Mouse (Mus musculus) midbrain, embryonic 11.5 days (tissue): Measurements from ENCODE around the gene Ankrd36. TPM values are rescaled to one million over a fixed set of nuclear protein-coding genes. Genes with fewer than 3 reads are reported as not detected.
"Not testable (repeated sequence)": the region's sequence is repeated elsewhere in the genome, so short reads cannot be mapped to it uniquely, and the experiment has no call there.

ENCODE experiments used
- ATAC-seq: fragments of 200-750 bp; cut with Nextera tagmentation; 2 replicates; pipeline ENCODE4 v1.8.0; 2017; ENCODE audit warnings: moderate TSS enrichment, moderate library complexity; ENCODE audit not compliant: low FRiP score
- DNase-seq: peaks from one replicate; pipeline ENCODE4 v3.0.0; 2015; ENCODE audit warnings: low spot score; ENCODE audit errors: missing footprints
- H3K27ac ChIP-seq: fragments of 300-500 bp; sonication (generic); 2 replicates; pipeline ENCODE4 v1.5.1; 2014; ENCODE audit warnings: low read depth, low read length
- H3K27me3 ChIP-seq: fragments of 300-500 bp; sonication (generic); 2 replicates; pipeline ENCODE4 v1.6.1; 2014; ENCODE audit warnings: mild to moderate bottlenecking, low read length, moderate library complexity, mixed read lengths; ENCODE audit not compliant: control insufficient read depth, insufficient read depth
- H3K36me3 ChIP-seq: fragments of 300-500 bp; sonication (generic); 2 replicates; pipeline ENCODE4 v1.6.1; 2014; ENCODE audit warnings: mild to moderate bottlenecking, low read length, moderate library complexity, mixed read lengths; ENCODE audit not compliant: control insufficient read depth, insufficient read depth
- H3K4me1 ChIP-seq: fragments of 300-500 bp; sonication (generic); 2 replicates; pipeline ENCODE4 v1.6.1; 2014; ENCODE audit warnings: low read length; ENCODE audit not compliant: control insufficient read depth, insufficient read depth
- H3K4me2 ChIP-seq: fragments of 300-500 bp; sonication (generic); 2 replicates; pipeline ENCODE4 v1.6.1; 2014; ENCODE audit warnings: mild to moderate bottlenecking, moderate library complexity
- H3K4me3 ChIP-seq: fragments of 300-500 bp; sonication (generic); 2 replicates; pipeline ENCODE4 v1.5.1; 2014; ENCODE audit warnings: low read depth, low read length
- H3K9ac ChIP-seq: fragments of 300-500 bp; sonication (generic); 2 replicates; pipeline ENCODE4 v1.6.1; 2014; ENCODE audit warnings: low read length
- H3K9me3 ChIP-seq: fragments of 300-500 bp; sonication (generic); 2 replicates; pipeline ENCODE4 v1.6.1; 2016; ENCODE audit warnings: low read length; ENCODE audit not compliant: control insufficient read depth
- WGBS: fragments of 180-500 bp; shearing (Covaris S2); extraction: QIAGEN DNeasy Blood & Tissue Kit; methylation state at CpG from one replicate; pipeline ENCODE4 v1.1.7; 2014; 5-methylcytosine and 5-hydroxymethylcytosine counted together
- polyA plus RNA-seq: library from polyadenylated mRNA; unstranded; fragments of >200 nt; fragmentation: Nextera tagmentation; extraction: Ambion mirVana; gene quantifications from 2 replicates; pipeline ENCODE4 v1.2.1, GENCODE M21; 2014

The Ankrd36 gene
- polyA plus RNA-seq, 1 experiment from 2014 or later: not detected

DNA sequence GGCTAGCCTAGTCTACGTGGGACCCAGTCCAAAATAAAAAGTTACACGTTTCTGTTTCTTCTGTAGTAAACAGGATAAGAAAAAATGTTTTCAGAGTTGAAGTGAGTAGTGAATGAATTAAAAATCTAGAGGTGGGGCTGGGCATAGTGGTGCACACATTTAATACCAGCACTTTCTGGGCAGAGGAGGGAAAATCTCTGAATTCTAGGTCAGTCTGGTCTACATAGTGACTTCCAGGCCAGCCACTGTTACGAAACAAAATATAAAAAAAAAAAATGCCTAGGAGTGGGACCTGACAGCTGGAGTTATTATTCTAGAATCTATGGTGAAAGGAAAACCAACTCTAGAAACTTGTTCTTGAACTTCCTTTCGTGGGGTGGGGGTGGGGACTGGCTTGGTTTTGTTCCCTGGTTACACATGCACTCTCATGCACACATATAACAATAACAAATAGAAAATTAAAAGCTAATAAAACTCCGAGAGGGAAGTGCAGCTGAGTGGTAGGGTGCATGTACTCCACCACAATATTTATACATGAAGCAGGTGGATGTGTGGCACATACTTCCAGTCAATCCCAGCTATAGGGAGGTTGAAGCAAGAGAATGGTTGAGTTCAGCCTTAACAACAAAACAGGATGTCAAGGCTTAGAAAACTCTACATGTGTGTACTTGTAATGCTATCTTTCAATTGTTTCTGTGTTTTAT lies 26.9 kb upstream of the Ankrd36 start:
- no peak for DNase-seq
- peak overlapping the region; percentile 88; the same call in 1 of the 2 replicates for H3K4me2 ChIP-seq
- no peaks in the 10 kb centered on the region; the same call in 1 of the 2 replicates for H3K36me3 ChIP-seq
- peak overlapping the region; percentile 78 for H3K4me3 ChIP-seq
- H3K4me1 ChIP-seq: peaks cover 14% of the 10 kb centered on the region; the same call in 1 of the 2 replicates
- H3K27ac ChIP-seq: no peak overlapping the region
- no peaks in the 10 kb centered on the region for H3K9me3 ChIP-seq
- peak overlapping the region; percentile 88 for H3K9ac ChIP-seq
- peak; percentile 47 for ATAC-seq
- 56% methylated on average over 5 of the region's 5 CpGs for WGBS
- no peaks in the 10 kb centered on the region for H3K27me3 ChIP-seq

DNA sequence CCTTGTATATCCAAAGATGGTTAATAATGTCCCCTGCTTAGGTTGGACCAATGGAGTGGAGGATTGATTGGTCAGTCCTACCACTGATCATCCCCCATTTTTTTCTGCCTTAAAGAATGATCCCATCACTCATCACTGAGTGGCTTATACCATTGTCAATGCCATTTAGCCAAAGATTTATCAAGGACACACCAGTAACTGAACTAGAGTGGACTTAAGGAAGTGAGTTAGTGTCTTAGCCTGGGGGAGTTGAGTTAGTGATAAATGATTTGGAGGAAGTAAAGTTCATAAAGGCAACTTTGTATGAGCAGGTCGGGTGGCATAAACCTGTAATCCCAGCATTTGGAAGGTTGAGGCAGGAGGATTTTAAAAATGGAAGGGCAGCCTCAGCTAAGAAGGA lies 26.2 kb upstream of the Ankrd36 start:
- H3K9ac ChIP-seq: no peak overlapping the region

DNA sequence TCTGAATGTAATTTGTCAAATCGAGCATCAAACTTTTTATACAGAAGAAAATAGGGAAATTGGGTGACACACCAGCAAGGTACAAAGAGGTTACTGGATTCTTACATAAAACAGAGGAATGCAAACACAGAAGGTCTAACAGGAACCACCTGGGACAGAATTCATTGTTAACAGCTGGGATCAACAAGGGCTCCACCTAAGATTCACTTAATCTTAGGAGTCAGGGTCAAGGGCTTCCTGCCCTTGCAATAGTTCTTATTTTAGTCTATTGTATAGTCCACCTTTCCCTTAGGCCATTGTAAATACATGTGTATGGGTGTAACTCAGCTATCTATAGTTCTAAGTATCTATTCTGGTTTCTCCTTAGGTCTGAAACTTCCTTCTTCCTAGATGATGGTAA lies 24.8 kb upstream of the Ankrd36 start:
- not testable (repeated sequence) for DNase-seq, H3K9ac ChIP-seq, H3K36me3 ChIP-seq, ATAC-seq, H3K9me3 ChIP-seq, H3K4me2 ChIP-seq, H3K27ac ChIP-seq, H3K4me3 ChIP-seq, H3K27me3 ChIP-seq
- H3K4me1 ChIP-seq: peaks cover 14% of the 10 kb centered on the region; the same call in 1 of the 2 replicates
- 92% methylated on average over 1 of the region's 1 CpGs for WGBS

More for the DNA sequence above, 26.2 kb upstream of the Ankrd36 start:
- H3K4me3 ChIP-seq: no peak overlapping the region
- DNase-seq: no peak
- no peak for ATAC-seq
- no peaks in the 10 kb centered on the region for H3K27me3 ChIP-seq
- no peaks in the 10 kb centered on the region; the same call in 1 of the 2 replicates for H3K36me3 ChIP-seq
- H3K4me1 ChIP-seq: peaks cover 14% of the 10 kb centered on the region; the same call in 1 of the 2 replicates
- no peaks in the 10 kb centered on the region for H3K9me3 ChIP-seq
- H3K4me2 ChIP-seq: no peak overlapping the region
- no peak overlapping the region for H3K27ac ChIP-seq
- WGBS: 86% methylated on average over 1 of the region's 1 CpGs

- WGBS: 77% methylated on average over 4 of the region's 4 CpGs
- ATAC-seq (no peak), DNase-seq (no peak)
- Histone ChIP-seq H3K27me3 (no peaks in the 10 kb centered on the region), H3K4me1 (peaks cover 12% of the 10 kb centered on the region; the same call in 1 of the 2 replicates), H3K36me3 (no peaks in the 10 kb centered on the region), H3K4me3 (no peak overlapping the region), H3K9ac (no peak overlapping the region), H3K27ac (no peak overlapping the region), H3K9me3 (no peaks in the 10 kb centered on the region), H3K4me2 (no peak overlapping the region)
These were observed 24.0 kb upstream of the Ankrd36 start for GRCm38 (mm10) chr11:5545457-5545856.

- no peaks in the 10 kb centered on the region for H3K36me3 ChIP-seq
- 88% methylated on average over 3 of the region's 3 CpGs for WGBS
- ATAC-seq: no peak
These were observed 22.8 kb upstream of the Ankrd36 start for GRCm38 (mm10) chr11:5546693-5547092.

GRCm38 (mm10) chr11:5551430-5551829 lies 18.1 kb upstream of the Ankrd36 start:
- no peak for DNase-seq
- no peak overlapping the region for H3K4me2 ChIP-seq
- H3K4me1 ChIP-seq: no peaks in the 10 kb centered on the region
- H3K9ac ChIP-seq: no peak overlapping the region
- H3K36me3 ChIP-seq: no peaks in the 10 kb centered on the region
- ATAC-seq: no peak
- no peak overlapping the region for H3K27ac ChIP-seq
- WGBS: 89% methylated on average over 5 of the region's 5 CpGs
- no peak overlapping the region for H3K4me3 ChIP-seq
- H3K9me3 ChIP-seq: no peaks in the 10 kb centered on the region
- no peaks in the 10 kb centered on the region for H3K27me3 ChIP-seq

More at GRCm38 (mm10) chr11:5546693-5547092, 22.8 kb upstream of the Ankrd36 start:
- H3K9ac ChIP-seq: no peak overlapping the region
- no peaks in the 10 kb centered on the region for H3K27me3 ChIP-seq
- DNase-seq: no peak
- no peak overlapping the region for H3K4me3 ChIP-seq
- H3K27ac ChIP-seq: no peak overlapping the region
- H3K4me1 ChIP-seq: no peaks in the 10 kb centered on the region; the same call in 1 of the 2 replicates
- no peaks in the 10 kb centered on the region for H3K9me3 ChIP-seq
- H3K4me2 ChIP-seq: no peak overlapping the region

DNA sequence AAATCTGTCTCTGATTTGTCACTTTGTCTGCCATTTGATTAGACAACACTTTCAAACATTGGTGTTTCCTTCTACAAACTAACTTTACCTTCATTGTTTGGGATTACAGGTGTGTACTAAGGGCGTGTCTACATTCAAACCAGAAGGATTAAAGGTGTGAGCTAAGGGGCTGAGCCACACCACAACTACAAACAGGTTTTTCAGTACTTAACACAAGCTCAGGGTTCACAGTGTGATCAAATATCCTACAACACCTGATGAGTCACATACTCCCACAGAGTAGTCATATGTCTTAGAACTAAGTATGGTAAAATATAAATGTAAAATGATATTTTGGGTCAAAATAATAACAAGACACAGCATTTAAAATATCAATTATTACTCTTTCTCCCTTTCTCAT lies 17.6 kb upstream of the Ankrd36 start:
- H3K9ac ChIP-seq: no peak overlapping the region

GRCm38 (mm10) chr11:5560273-5560672 lies 9.2 kb upstream of the Ankrd36 start:
- 90% methylated on average over 3 of the region's 3 CpGs for WGBS
- no peak for DNase-seq
- no peak for ATAC-seq
- H3K27me3 ChIP-seq: no peaks in the 10 kb centered on the region
- H3K9me3 ChIP-seq: no peaks in the 10 kb centered on the region
- H3K27ac ChIP-seq: no peak overlapping the region
- H3K4me3 ChIP-seq: no peak overlapping the region
- no peak overlapping the region for H3K4me2 ChIP-seq
- peaks cover 5% of the 10 kb centered on the region for H3K4me1 ChIP-seq
- H3K9ac ChIP-seq: no peak overlapping the region
- H3K36me3 ChIP-seq: no peaks in the 10 kb centered on the region

More for the DNA sequence above, 17.6 kb upstream of the Ankrd36 start:
- no peaks in the 10 kb centered on the region for H3K9me3 ChIP-seq
- ATAC-seq: no peak
- DNase-seq: no peak
- no peak overlapping the region for H3K4me2 ChIP-seq
- no peaks in the 10 kb centered on the region for H3K27me3 ChIP-seq
- no peaks in the 10 kb centered on the region for H3K36me3 ChIP-seq
- H3K4me3 ChIP-seq: no peak overlapping the region
- no peaks in the 10 kb centered on the region for H3K4me1 ChIP-seq
- no peak overlapping the region for H3K27ac ChIP-seq
- WGBS: 68% methylated on average over 1 of the region's 1 CpGs

GRCm38 (mm10) chr11:5562625-5563268 lies 6.7 kb upstream of the Ankrd36 start:
- peaks cover 5% of the 10 kb centered on the region for H3K4me1 ChIP-seq
- no peak overlapping the region for H3K27ac ChIP-seq
- no peak overlapping the region for H3K4me3 ChIP-seq
- no peak overlapping the region for H3K9ac ChIP-seq
- no peaks in the 10 kb centered on the region for H3K36me3 ChIP-seq
- 17% methylated on average over 9 of the region's 9 CpGs for WGBS
- H3K4me2 ChIP-seq: no peak overlapping the region
- DNase-seq: peak; percentile 86
- H3K27me3 ChIP-seq: no peaks in the 10 kb centered on the region
- ATAC-seq: peak; percentile 84
- no peaks in the 10 kb centered on the region for H3K9me3 ChIP-seq
